Mouse (Mus musculus) cerebellum, postnatal 36 days (tissue): ENCODE data around the gene Hoxc11.

ENCODE experiments used
- DNase-seq, 2 experiments: peaks; one replicate each; pipeline ENCODE4 v3.0.0; 2021 to 2022; ENCODE audit warnings: mixed read lengths in 2 of 2

Gene Hoxc11

DNA sequence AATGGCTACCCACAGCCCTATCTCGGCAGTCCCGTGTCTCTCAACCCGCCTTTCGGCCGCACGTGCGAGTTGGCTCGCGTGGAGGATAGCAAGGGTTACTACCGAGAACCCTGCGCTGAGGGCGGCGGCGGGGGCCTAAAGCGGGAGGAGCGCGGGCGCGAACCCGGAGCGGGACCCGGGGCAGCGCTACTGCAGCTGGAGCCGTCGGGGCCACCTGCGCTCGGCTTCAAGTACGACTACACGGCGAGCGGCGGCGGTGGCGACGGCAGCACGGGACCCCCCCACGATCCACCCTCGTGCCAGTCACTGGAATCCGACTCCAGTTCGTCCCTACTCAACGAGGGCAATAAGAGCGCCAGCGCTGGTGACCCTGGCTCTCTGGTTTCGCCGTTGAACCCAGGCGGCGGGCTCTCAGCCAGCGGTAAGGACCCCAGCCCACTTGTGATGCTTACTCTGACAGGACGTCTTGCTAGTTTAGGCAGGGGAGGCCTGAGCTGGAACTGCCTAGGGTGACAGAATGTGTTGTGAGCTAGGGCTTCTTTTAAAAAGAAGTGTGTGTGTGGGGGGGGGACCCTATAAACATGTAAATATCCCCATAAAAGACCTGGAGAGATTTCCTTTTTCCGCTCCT lies 17.1 kb upstream of the Hoxc11 start:
- no peak for DNase-seq

DNA sequence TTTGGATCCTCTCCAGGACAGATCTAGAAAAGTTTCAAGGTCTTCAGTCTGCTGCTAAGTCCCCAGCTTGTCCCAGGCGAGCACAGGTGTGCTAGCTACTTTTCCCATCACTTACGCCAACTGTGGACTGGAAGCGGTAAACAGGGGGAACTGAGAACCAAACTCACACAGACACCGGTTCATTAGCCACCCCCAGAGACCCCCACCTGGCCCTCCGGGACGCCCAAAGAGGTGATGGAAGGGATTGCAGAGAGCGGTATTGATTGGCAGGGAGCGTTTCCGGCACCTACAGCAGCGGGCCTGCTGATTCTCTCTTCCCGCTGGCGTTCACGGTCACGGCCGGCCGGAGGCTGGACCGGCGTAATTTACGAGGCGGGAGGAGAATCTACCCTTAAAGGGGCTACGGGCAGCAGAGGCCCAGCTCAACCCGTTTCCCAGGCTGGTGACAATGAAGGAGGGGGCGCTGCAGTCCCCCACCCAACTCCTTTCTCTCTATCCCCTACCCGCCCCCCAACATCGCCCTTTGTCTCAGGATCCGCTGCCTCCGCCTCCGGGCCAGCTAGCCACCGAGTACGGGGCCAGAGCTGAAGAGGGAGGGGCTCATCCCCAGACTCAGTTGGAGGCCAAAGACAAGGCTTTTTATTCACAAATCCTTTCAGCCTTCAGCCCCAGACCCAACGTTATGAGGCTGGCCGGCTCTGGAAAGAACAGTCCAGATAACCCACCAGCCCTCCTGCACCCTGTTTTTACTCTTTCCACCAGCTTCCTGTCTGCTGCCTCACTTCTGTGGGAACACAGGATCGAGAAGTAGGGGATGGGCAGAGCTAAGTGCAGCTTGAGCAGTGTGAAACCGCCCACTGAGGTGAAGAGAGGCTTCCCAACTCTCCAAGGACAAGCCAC lies 14.7 kb upstream of the Hoxc11 start:
- DNase-seq = no peak

DNA sequence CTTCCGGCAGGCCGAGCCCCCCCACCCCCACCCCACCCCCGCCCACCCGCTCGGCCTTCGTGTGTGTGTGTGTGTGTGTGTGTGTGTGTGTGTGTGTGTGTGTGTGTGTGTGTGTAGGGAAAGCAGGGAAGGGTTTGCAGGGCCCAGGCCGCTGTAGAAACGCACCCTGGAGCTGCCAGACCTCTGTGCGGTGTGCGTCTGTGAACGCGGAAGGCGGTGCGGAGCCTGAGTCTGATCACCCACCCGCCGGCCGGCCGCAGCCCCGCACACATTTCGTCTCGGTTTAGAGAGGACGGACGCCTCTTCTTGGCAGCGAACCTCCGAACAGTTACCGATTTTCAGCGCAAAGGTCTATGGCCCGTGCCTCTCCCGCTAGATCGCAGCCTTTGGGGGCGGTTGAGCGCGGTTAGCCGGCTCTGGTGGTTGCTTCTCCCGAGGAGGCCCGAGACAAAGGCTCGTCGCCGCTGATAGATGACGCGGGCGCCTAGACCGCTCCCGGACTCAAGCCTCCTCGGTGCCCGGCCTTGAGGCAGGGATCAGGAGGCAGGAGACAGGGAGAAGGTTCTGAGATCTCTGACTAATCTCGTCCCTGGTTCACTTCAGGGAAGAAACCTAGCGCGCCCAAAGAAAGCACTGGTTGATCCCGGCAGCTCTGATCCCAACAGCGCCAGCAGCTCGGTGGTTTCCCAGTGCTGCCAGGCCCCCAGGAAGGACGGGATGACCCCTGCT lies 11.3 kb upstream of the Hoxc11 start:
- no peak for DNase-seq

DNA sequence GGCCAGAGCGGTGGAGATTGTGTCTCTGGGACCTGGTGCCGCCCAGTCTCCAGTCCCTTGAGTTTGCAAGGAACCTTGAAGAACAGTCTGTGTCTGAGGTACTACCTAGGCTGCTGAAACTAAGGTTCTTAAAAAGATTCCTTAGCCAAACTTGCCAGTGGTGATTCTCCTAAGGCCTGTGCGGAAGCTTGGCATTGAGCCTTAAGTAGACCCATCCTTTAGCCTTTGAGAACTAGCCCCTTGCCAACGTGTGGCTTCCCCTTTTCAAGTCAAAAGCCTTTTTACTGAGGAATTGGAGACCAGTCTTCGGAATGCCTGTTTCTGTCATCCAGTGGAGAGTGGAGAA lies 10.8 kb upstream of the Hoxc11 start:
- DNase-seq = no peak

DNA sequence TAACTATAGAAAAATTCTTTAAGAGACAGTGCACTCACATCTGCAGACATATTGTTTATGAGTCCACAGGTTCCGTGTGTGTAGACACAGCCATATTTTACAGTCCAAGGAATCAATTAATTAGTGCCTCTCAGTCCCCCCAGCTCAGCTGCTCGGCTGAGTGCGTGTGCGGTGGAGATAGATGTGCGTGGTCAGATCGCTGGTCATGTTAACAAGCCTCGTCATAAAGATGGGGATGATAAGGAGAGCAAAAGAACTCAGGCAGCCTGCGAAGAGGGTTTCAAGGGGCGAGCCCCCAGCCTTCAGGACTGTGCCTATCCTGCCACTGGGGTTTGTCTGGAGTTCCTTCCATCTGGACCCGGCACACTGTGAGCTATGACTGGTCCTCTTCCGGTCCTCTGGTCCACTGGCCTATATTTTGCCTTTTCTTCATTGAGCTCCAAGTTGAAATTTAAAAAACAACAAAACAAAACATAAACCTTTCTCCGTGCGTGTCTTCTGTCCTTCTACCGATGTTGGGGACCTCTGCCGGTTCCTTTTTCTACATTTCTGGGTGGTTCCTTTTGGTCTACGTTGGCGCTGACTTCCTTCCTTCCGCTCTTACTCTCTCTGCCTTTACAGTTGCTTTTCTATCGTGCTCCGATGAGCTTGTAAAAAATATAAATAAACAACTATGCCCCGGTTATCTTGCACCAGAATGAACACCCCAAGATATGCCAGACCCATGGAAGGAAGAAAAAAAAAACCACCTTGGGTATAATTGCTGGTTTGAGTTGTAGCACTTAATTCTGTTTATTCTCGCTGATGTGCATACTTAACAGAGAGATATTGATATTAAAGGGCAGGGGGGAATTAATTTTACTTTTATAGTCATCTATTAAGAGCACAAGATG lies 8.8 kb upstream of the Hoxc11 start:
- DNase-seq = no peak

DNA sequence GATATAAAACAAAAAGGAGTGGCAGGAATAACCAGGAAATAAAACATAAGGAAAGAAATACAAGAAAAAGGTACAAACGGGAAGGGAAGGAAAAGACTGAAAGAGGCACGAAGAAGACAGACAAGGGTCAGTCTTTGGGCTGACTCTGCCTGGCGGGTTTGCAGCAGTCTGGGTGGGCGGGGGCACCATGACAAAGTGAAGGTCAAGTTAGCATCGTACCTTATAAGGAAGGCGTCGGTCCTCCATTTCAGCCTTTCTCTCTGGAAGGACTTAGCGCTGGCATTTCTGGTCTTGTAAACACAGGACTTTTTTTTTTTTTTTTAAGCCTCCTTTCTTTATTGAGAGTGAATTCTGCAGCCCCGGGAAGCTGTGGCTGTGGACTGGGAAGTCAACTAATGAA lies 7.0 kb upstream of the Hoxc11 start:
- DNase-seq = no peak

DNA sequence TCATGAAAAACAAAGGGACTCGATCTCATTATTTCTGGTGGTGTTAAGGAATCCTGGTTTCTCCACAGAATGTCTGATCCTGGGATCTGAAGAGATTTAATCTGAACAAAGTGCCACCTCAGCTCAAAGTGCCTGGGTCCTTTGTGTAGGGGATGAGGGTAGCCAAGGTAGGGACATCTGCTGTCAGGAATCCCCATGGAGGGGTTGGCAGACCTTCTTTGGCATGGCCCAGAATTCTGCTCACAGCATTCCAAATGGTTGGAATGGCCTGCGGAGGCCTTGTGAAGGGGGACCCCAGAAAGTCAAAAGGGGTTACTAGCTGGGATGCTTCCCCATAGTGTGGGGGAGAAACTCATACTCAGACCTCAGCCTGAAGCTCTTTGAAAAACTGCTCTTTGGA lies 5.4 kb upstream of the Hoxc11 start:
- no peak for DNase-seq

DNA sequence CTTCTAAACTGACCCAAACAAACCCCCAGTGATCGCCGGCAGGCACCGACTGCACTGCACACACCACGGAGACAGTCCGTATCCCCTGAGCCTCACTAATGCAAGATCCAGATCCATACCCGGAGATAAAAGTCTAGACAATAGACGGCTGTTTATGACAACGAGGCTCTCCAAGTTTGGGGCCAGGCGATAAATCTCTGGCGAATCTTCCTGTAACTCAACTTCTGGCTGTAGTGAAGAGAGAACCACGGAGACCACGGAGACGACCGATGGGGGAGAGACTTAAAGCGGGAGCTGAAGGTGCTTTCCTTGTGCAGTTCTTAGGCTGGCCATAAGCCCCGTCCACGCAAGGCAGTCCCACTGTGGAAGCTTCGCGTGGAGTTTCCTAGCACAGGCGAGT lies 4.5 kb upstream of the Hoxc11 start:
- DNase-seq = no peak

DNA sequence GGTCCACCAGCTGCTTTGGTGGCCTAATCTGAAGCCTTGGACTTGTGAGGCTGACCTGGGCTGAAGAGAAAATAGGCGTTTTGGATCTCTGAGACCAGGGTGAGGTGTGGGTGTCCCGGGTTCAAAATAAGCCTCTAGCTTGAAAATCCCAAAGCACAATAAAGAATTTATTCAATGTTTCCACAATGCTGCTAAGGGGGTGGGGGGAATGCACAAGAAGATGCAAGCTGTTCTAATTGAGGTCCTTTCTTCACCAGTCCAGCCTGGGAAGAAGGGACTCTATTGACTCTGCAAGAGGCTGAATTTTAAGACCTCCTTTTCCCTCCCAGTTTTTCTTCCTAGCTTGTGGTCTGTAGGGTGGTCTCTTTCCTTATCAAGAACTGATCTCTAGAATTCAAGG lies 3.4 kb upstream of the Hoxc11 start:
- DNase-seq = no peak

DNA sequence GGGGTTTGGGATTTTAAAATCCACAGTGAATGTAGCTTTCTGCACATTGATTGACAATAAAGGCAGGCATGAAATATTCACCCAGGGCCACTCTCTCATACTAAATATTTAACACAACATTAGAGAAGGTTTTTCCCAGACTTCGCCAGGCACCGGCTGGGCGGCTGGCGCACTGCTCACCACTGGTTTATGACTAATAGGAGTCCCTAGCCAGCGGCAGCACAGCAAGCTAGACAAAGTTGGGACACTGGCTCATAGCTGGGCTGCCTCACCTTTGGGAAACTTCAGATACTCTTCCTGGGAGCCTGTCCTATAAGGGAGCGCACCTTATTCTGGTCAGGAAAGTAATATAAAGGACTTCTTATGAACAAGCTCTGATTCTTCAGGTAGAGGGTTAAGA lies 666 bp upstream of the Hoxc11 start:
- DNase-seq = no peak

DNA sequence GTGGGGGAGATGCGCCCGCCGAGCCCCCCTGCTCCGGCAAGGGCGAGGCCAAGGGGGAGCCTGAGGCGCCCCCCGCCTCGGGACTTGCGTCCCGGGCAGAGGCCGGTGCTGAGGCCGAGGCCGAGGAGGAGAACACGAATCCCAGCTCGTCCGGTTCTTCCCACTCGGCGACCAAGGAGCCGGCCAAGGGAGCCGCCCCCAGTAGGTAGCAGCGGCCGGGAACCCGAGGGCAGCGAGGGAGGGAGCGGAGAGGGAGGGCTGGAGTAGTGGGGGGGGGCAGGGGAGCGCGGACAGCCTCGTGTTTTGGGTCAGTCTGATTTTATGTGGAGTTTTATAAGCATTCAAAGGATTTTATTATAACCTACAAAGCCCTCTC lies 768 bp downstream of the Hoxc11 start:
- DNase-seq = no peak

DNA sequence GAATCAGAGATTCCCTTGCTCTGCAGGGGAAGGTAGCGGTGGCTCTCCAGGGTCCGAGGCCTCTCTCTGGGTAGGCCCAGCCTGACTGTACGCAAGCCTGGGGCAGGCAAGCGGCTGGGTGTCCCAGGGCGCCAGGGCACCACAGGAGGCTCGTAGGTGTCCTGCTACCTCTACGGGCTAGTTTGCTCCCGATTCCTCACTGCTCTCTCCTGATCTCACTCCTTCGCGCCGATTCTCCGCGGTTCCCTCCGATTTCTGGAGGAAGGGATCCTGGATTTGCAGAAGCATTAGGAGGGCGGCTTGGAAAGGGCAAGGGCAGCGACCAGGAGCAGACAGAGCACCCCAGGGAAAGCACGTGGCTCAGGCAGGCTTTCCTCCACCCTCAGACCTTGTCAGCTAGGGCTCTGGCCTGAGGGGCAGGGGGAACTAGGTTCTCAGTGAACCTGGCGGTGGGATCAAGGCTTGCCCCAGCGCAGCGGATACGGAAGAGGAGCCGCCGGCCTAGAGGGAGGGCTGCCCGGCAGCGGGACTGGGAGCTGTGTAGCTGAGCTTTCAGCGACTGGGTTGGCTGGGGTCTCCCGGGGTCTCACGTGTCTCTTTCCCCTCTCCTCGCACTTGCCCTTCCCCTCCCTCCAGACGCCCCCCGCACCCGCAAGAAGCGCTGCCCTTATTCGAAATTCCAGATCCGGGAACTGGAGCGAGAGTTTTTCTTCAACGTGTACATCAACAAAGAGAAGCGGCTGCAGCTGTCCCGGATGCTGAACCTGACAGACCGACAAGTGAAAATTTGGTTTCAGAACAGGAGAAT lies 1.8 kb downstream of the Hoxc11 start:
- no peak for DNase-seq

DNA sequence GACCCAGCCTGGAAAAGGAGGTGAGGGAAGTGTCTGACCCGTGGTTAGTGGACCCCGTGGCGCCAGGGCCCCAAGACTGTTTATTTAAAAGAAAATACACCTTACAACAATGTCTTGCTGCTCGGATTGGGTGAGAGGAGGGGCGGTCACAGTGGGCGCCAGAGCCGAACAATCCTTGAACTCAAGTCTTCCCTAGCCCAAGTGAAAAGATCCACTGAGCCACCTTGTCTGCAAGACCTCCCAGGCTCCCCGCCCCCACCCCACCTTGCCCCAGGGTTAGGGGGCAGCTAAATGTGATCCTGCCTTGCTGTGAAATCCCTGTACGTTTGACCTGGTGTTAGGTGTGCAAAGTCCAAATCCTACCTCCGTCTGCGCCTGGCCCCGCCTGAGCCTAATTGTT lies 2.7 kb downstream of the Hoxc11 start:
- DNase-seq = no peak

DNA sequence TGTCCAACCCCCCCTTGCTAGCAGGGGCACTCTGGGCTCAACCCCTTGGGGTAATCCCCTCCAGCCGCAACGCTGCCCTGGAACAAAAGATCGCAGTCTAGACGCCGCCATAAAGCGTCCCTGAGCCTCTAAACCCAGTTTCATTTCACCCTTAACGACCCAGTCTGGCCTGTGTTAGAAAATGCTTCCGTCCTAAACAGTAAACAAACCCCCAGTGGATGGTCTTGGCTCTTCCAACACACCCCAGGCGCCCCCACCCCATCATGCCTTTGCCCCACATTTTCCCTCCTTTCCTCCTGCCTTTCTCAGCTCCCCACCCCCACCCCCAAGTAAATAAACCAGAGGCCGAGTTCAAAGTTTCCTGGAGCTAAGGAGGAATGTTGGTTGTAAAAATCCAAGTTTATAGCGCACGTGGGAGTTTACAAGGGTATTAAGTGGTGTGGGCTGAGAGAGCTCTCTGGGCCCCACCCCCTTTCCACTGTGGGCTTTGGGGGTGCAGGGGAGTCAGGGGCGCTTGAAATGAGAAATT lies 5.5 kb downstream of the Hoxc11 start:
- DNase-seq = no peak

DNA sequence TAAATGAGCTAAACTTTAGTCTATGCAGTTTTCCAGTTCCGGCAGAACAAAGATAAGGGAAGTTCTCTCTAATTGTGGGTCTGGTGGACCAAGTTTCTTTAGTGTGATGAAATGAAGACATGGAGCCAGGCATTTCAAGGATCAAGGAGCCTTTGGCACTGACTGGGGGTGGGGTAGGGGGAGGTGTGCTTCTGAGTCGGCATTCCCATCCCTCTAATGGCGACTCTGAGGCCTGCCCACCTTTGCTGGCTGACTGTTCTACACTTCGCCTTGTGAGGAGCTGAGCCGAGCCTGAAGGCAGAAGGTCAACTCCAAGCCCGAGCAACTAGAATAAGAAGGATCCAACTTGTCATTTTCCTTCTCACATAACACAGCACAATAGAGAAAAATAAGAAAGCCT lies 7.5 kb downstream of the Hoxc11 start:
- no peak for DNase-seq

DNA sequence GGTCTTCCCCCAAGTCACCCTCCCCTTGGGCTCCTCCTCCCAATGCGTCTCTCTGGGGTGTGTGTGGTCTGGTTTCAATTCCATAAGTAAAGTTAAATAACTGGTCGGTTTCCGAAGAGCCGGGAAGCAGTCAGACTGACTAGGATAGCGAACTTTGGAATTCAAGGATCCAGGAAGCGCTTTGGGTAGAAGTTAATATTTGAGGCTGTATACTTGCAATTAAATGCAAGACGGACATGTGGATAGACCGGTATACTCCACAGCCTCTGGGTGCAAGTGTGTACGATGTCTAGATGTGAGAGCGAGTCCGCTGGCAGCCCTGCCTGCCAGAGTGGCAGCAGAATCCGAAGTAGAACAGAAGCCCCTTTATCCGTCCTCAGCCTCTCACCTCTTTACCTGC lies 8.3 kb downstream of the Hoxc11 start:
- DNase-seq = no peak

DNA sequence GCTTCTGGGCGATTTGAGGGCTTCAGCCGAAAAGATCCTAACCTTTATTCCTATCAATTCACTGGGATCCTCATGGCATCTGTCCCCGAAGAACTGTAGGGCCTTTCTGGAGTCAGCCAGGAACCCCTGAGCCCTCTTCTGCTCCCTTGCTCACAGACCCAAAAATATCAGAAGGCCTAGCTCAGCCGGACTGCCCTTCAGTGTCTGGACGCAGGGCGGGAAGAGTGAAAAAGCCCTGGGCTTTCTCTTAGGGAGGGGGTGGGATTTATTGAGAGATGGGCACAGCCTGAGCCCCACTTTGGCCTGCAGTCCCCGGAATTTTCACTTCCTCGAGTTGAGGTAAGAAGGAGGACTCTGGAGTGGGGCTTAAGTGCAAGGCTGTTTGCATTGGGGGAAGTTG lies 9.0 kb downstream of the Hoxc11 start:
- no peak for DNase-seq

DNA sequence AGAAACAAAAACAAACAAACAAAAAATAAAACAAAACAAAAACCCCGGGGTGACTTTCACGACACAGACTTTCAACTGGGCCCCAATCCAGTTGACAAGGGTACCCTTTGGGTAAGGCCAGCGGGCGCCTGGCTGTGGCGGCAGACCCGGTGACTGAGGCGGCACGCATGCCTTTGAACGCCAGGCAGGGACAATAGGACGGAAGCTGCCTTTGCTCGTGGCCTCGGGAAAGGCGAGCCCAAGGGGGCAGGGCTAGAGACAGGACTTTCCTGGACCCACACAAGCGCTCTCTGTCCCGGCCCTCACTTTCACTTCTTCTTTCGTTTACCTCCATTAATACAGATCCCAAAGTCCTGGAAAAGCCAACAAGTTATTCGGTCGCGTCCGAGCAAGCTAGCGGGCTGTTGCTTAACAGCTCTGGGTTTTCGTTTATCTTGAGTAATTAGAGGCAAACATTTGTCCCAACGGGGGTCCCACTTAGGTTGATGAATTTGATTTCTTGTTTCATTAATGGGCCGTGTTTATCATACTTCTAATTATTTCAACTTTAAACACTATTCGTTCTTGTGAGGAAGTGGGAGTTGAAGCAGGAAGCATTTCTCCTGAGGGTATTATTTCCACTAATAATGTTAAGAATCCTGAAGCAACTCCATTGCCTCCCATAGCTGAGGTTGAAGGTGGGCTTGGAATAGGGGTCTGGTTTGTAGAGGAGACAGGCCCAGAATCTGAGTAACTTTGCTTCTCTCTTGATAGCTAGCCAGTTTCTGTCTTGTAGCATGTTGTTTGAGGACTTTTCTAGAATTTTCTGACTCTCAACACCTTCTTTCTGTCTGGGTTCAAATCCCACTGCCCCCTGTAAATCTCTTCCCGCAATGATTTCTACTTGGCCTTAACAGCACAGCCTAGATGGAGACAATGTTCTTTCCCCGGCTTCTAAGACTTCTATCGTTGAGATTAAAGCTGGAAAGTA lies 9.7 kb downstream of the Hoxc11 start:
- no peak for DNase-seq

DNA sequence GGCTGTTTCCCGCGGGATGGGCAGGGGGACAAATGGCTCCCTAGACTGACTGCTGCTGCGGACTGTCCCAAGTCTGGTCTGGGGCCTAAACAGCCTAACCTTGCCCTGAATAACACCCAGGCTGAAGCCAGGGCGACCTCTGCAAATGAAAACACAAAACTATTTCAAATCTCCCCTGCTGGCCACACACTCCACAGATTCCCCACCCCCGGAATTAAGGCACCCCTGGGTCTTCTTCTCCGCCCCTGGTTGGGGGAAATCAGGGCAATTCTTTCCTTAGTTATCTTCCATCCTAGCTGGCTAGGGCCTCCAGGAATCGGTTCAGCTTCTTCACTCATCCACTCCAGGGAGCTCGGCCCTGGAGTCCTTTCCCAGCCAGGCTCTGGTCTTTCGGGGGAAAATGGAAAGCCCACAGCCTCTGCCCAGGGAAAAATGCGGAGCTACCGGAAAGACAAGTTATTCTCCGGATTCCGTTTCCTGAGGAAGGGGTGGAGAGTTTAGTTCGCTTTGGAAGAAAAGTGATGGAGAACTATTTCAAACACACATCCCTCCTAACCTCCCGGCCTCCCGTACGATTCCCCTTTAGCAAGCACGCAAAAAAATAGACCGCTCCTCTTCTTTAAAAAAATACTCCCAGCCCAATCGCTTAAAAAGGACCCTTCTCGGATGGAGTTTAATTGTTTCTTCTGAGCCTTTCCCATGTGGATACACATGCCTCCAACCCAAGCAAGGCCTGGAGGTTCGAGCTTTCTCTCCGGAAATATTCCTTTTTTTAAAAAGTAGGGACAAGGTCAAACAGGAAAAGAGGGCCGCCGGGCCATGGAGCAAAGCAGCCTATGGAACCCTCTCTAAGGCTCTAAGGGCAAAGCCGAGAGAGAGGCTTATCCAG lies 11.0 kb downstream of the Hoxc11 start:
- no peak for DNase-seq
